18 mouse cellular contexts compared by ENCODE assay signal in genomic region chr6:8997326-8997725, GRCm38 (mm10). TPM values are rescaled to one million over a fixed set of nuclear protein-coding genes. Genes with fewer than 3 reads are reported as not detected.
A peak's percentile ranks its signal among the peaks of the same experiment; 100 is the strongest.
DNase-seq lines count a peak whose midpoint lies in the region; TF ChIP-seq lines count a peak whose summit lies in the region.
"Had no signal": no experiment of that assay in that cellular context is flagged by ENCODE, and none has a peak within 500 bp of the region (broad histone marks: within the 10 kb centered on the region; RNA-seq: fewer than 3 reads in every experiment).

No protein-coding gene starts in this region.

- WGBS in olfactory bulb, adult 2 months = 61% methylated on average over 2 of the region's 2 CpGs

- no peak for TF ChIP-seq CTCF in olfactory bulb, adult 2 months (IDR thresholded peaks at IDR 0.05; ENCODE audit: insufficient read depth, low read depth, low read length)

- peak overlapping the region; percentile 14; the same call in 1 of the 2 replicates for H3K27ac ChIP-seq in olfactory bulb, adult 2 months (ENCODE audit: insufficient read depth, low read depth, low read length)
- H3K27ac ChIP-seq: heart, embryonic 10.5 days; kidney, postnatal 0 days; neural tube, embryonic 13.5 days had no signal

- H3K4me3 ChIP-seq in olfactory bulb, adult 2 months (ENCODE audit: insufficient read depth, low read depth, low read length) = no peak overlapping the region
- H3K4me3 ChIP-seq: heart, embryonic 10.5 days; neural tube, embryonic 13.5 days had no signal

- no peak for TF ChIP-seq POLR2A in olfactory bulb, adult 2 months (IDR thresholded peaks at IDR 0.05; ENCODE audit: insufficient read depth, low read depth, low read length)

- peaks cover 6% of the 10 kb centered on the region; the same call in 1 of the 2 replicates for H3K4me1 ChIP-seq in olfactory bulb, adult 2 months (ENCODE audit: control insufficient read depth, insufficient read depth, low read length)
- H3K4me1 ChIP-seq: heart, embryonic 10.5 days had no signal

- DNase-seq in heart, adult 18-20 months = peak; percentile 3 to 5
- DNase-seq in heart, adult 9 months (ENCODE audit: low spot score in 2 of 2) = no peak
- peak; percentile 1 for DNase-seq in lung, postnatal 10 days
- no peak for DNase-seq in lung, postnatal 36 days
- DNase-seq in adrenal gland, postnatal 25 days = peak; percentile 63
- DNase-seq in testis, postnatal 10 days (ENCODE audit: low spot score) = no peak
- no peak for DNase-seq in cerebellum, adult 18-20 months
- DNase-seq: B cell, adult 2 months; cerebellum, adult 9-11 months; heart, postnatal 4 days; layer of hippocampus, postnatal 36 days; lung, adult 2 months; thymus, adult 2 months had no signal

RNA-seq across cellular contexts. Expression of gene Nxph1, which starts 49.1 kb away (rescaled TPM):
- under 1 TPM in 1 of 2 experiments, not detected in 1; 0.13 TPM for total RNA-seq in heart, adult 18-20 months (2021)
- total RNA-seq in adrenal gland, postnatal 25 days (2021) = 0.43 and 1.2 TPM in 2 replicates
- not detected in 2 replicates for polyA plus RNA-seq in olfactory bulb, adult 2 months (2012; ENCODE audit: insufficient read depth, insufficient read length, low replicate concordance, missing spikeins)
- total RNA-seq: megakaryocyte progenitor cell, adult 5-6 weeks had no signal
- polyA plus RNA-seq: heart, embryonic 10.5 days; kidney, postnatal 0 days had no signal

Comparison
In these comparisons a context has a peak if more than half of its experiments do, and no peak if none do; other contexts are left out.
1. DNase-seq: peak in heart, adult 18-20 months (2 of 2), lung, postnatal 10 days (single experiment) and adrenal gland, postnatal 25 days (single experiment); none in heart, adult 9 months (0 of 2), lung, postnatal 36 days (single experiment), testis, postnatal 10 days (single experiment) and cerebellum, adult 18-20 months (0 of 2).